Mouse (Mus musculus) liver, embryonic 14.5 days (tissue): Measurements from ENCODE around the gene Atp5g1.

Experiments
- CTCF ChIP-seq: IDR thresholded peaks from 2 replicates; pipeline ENCODE4 v1.5.1; 2016; ENCODE audit warnings: antibody characterized with exemption, low read depth, control low read depth
- EP300 ChIP-seq: IDR thresholded peaks from 2 replicates; pipeline ENCODE4 v1.6.1; 2016; ENCODE audit warnings: antibody characterized with exemption, low read depth

DNA sequence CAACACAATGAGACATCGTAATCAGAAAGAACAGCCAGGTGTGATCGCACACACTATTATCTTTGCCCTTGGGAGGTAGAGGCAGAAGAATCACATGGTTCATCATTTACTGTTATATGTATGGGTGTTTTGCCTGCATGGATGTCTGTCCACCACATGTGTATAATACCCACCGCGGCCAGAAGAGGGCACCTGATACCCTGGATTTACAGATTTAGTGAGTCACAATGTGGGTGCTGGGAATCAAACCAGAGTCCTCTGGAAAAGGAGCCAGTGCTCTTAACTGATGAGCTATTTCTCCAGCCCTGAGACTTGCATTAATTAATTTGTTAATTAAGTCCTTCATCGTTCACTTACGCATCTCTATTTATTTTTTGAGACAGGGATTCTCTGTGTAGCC lies 12.5 kb upstream of the Atp5g1 start:
- no peak for TF ChIP-seq EP300
- no peak for TF ChIP-seq CTCF
